Mouse (Mus musculus): ENCODE measurements around the gene Thap3. TPM values are rescaled to one million over a fixed set of nuclear protein-coding genes. Genes with fewer than 3 reads are reported as not detected.

Gene Thap3
- polyA plus RNA-seq (2014; fragmentation: Illumina TruSeq; extraction: RNeasy Lipid Tissue Mini Kit (QIAGEN cat#74804); ENCODE audit: low read depth, low replicate concordance) = 0.60 TPM

GRCm38 (mm10) chr4:151988342-151989109, at the start of gene Thap3:
Thap3 (minus strand) TSS chr4:151988997.

GRCm38 (mm10) chr4:152038225-152038984, 49.6 kb upstream of the Thap3 start, which contains the start of gene Tas1r1:
Tas1r1 (minus strand) TSS chr4:152038568.

GRCm38 (mm10) chr4:152027524-152027923, 38.7 kb upstream of the Thap3 start, which contains the start of gene Zbtb48:
Zbtb48 (minus strand) TSS chr4:152027671.

GRCm38 (mm10) chr4:152008622-152009075, 19.9 kb upstream of the Thap3 start, which contains the start of gene Klhl21:
Klhl21 (plus strand) TSS chr4:152008803.

DNA sequence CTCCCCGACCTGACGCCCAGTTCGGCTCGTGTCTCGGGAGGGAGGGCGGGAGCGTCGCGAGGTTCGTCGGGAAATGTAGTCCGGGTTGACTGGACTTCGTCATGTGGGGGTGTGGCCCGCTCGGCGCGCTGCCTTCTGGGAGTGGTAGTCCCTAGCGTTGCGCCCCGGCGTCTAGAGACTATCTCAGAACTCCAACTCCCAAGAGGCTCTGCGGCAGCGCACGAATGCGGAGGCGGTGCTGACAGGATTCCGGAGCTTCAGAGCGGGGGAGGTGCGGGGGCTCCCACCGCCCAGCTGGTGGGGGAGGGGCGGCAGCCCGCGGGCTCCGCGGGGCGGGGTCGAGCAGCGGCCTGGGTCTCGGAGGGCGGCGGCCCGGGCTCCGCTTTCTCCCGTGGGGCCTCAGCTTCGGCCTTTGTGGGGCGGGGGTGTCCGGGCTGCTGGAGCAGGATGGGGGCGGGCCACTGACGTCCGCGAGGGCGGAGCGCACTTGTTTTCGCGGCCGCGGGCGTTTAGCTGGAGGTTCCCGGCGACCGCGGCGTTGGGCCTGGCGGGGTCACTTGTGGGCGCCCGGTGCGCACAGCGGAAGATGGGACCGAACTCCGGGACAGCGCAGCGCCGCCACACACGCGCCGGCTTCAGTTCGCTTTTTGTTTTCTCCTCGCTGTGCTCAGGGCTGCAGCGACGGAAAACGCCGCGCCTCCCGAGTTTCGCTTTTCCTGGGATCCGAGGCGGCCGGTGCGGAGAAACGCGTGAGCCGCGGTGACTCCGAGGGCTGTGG, 7.6 kb upstream of the Thap3 start, which contains the start of gene Phf13:
Gene Phf13, minus strand, starts transcription at position 86 of the 778 bp plus-strand sequence.

DNA sequence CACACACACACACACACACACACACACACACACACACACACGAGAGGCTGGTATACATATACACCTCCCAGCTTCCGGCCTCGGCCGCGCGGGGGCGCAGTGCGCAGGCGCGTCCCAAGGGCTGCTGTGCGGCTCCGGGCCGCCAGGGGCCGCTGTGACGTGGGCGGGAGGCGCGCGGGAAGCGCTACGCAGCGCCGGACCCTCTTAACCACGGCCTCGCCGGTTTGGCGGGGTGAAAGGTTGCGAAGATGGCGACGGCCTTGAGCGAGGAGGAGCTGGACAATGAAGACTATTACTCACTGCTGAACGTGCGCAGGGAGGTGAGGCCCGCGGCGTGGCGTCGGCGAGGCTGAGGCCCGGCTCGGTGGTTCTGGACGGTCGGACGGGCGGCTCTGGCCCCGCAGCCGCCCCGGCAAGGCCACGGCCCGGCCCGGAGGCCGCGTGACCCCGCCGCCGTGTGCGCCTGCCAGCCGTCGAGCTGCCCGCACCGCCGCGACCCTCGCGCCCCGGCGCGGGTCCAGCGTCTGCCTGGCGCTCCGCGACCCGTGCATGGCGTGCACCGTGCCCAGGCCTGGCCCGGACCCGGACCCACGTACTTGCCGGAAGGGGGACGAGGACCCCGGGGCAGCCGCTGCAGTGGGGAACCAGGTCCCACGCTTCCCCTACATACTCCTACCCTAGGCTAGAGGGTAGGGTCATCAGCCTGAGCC, 55.1 kb downstream of the Thap3 start, which contains the start of gene Dnajc11:
Gene Dnajc11, plus strand, starts transcription at position 187 of the 710 bp plus-strand sequence.

Other genes with a start within 250 kb of the Thap3 start
- 53.2 TPM for gene Camta1, start 127.1 kb downstream of the Thap3 start, polyA plus RNA-seq (2014; fragmentation: Illumina TruSeq; extraction: RNeasy Lipid Tissue Mini Kit (QIAGEN cat#74804); ENCODE audit: low read depth, low replicate concordance)
- gene Dnajc11, start 55.3 kb downstream of the Thap3 start, polyA plus RNA-seq (2014; fragmentation: Illumina TruSeq; extraction: RNeasy Lipid Tissue Mini Kit (QIAGEN cat#74804); ENCODE audit: low read depth, low replicate concordance) = 34.9 TPM
- gene Phf13, start 7.3 kb upstream of the Thap3 start, polyA plus RNA-seq (2014; fragmentation: Illumina TruSeq; extraction: RNeasy Lipid Tissue Mini Kit (QIAGEN cat#74804); ENCODE audit: low read depth, low replicate concordance) = 10.5 TPM
- 2.9 TPM for gene Klhl21, start 19.8 kb upstream of the Thap3 start, polyA plus RNA-seq (2014; fragmentation: Illumina TruSeq; extraction: RNeasy Lipid Tissue Mini Kit (QIAGEN cat#74804); ENCODE audit: low read depth, low replicate concordance)
- gene Zbtb48, start 38.7 kb upstream of the Thap3 start, polyA plus RNA-seq (2014; fragmentation: Illumina TruSeq; extraction: RNeasy Lipid Tissue Mini Kit (QIAGEN cat#74804); ENCODE audit: low read depth, low replicate concordance) = 2.0 TPM
- gene Tas1r1, start 49.6 kb upstream of the Thap3 start, polyA plus RNA-seq (2014; fragmentation: Illumina TruSeq; extraction: RNeasy Lipid Tissue Mini Kit (QIAGEN cat#74804); ENCODE audit: low read depth, low replicate concordance) = not detected
- gene Nol9, start 50.3 kb upstream of the Thap3 start, polyA plus RNA-seq (2014; fragmentation: Illumina TruSeq; extraction: RNeasy Lipid Tissue Mini Kit (QIAGEN cat#74804); ENCODE audit: low read depth, low replicate concordance) = 11.6 TPM
- not detected for gene Plekhg5, start 83.5 kb upstream of the Thap3 start, polyA plus RNA-seq (2014; fragmentation: Illumina TruSeq; extraction: RNeasy Lipid Tissue Mini Kit (QIAGEN cat#74804); ENCODE audit: low read depth, low replicate concordance)
- not detected for gene Tnfrsf25, start 126.9 kb upstream of the Thap3 start, polyA plus RNA-seq (2014; fragmentation: Illumina TruSeq; extraction: RNeasy Lipid Tissue Mini Kit (QIAGEN cat#74804); ENCODE audit: low read depth, low replicate concordance)
- 4.1 TPM for gene Espn, start 163.4 kb upstream of the Thap3 start, polyA plus RNA-seq (2014; fragmentation: Illumina TruSeq; extraction: RNeasy Lipid Tissue Mini Kit (QIAGEN cat#74804); ENCODE audit: low read depth, low replicate concordance)
- 1.7 TPM for gene Hes2, start 169.9 kb upstream of the Thap3 start, polyA plus RNA-seq (2014; fragmentation: Illumina TruSeq; extraction: RNeasy Lipid Tissue Mini Kit (QIAGEN cat#74804); ENCODE audit: low read depth, low replicate concordance)
- 2.2 TPM for gene Acot7, start 189.1 kb upstream of the Thap3 start, polyA plus RNA-seq (2014; fragmentation: Illumina TruSeq; extraction: RNeasy Lipid Tissue Mini Kit (QIAGEN cat#74804); ENCODE audit: low read depth, low replicate concordance)

All from sigmoid colon, adult 10 weeks (tissue).